ENCODE assay signal across 9 mouse cellular contexts in genomic region chr5:82060679-82061078, GRCm38 (mm10).
DNase-seq lines count a peak whose midpoint lies in the region; ATAC-seq and TF ChIP-seq lines count a peak whose summit lies in the region.
"Had no signal": no experiment of that assay in that cellular context is flagged by ENCODE, and none has a peak within 500 bp of the region (broad histone marks: within the 10 kb centered on the region; RNA-seq: fewer than 3 reads in every experiment).

No protein-coding gene starts in this region.

- no peak for ATAC-seq in intestine, postnatal 0 days
- ATAC-seq in intestine, embryonic 15.5 days: no peak
- ATAC-seq in erythroblast, adult 5-6 weeks (replicated peaks; ENCODE audit: low FRiP score, poor library complexity, severe bottlenecking): no peak
- no peak for ATAC-seq in megakaryocyte progenitor cell, adult 5-6 weeks (replicated peaks; ENCODE audit: poor library complexity)

- no peak overlapping the region for H3K27ac ChIP-seq in intestine, postnatal 0 days (ENCODE audit: low read depth, low read length)
- no peak overlapping the region for H3K27ac ChIP-seq in intestine, embryonic 15.5 days
- H3K27ac ChIP-seq: limb, embryonic 15.5 days had no signal

- no peaks in the 10 kb centered on the region for H3K36me3 ChIP-seq in intestine, postnatal 0 days (ENCODE audit: control insufficient read depth, insufficient read depth)
- H3K36me3 ChIP-seq in intestine, embryonic 15.5 days: no peaks in the 10 kb centered on the region
- H3K36me3 ChIP-seq: limb, embryonic 15.5 days had no signal

- no peaks in the 10 kb centered on the region for H3K27me3 ChIP-seq in intestine, postnatal 0 days (replicated peaks; ENCODE audit: control insufficient read depth, insufficient read depth, low read length)
- no peaks in the 10 kb centered on the region for H3K27me3 ChIP-seq in intestine, embryonic 15.5 days (replicated peaks)
- H3K27me3 ChIP-seq: limb, embryonic 15.5 days had no signal

- TF ChIP-seq CTCF in intestine, postnatal 0 days (IDR thresholded peaks at IDR 0.05; ENCODE audit: low read depth): peak; percentile 56

- 46% methylated on average over 1 of the region's 1 CpGs for WGBS in intestine, postnatal 0 days
- WGBS in intestine, embryonic 15.5 days: 67% methylated on average over 1 of the region's 1 CpGs

- H3K9me3 ChIP-seq in intestine, postnatal 0 days (ENCODE audit: control insufficient read depth): no peaks in the 10 kb centered on the region
- no peaks in the 10 kb centered on the region for H3K9me3 ChIP-seq in intestine, embryonic 15.5 days
- H3K9me3 ChIP-seq: limb, embryonic 15.5 days had no signal

- DNase-seq in right cerebral cortex, adult 18-20 months: peak; percentile 27
- no peak for DNase-seq in right cerebral cortex, postnatal 25 days
- DNase-seq in embryo, embryonic 10.5 days (ENCODE audit: low spot score): peak; percentile 60
- peak; percentile 50 for DNase-seq in retina, embryonic 14.5 days (ENCODE audit: low spot score)

- H3K9ac ChIP-seq in intestine, postnatal 0 days (ENCODE audit: low read depth, low read length): no peak overlapping the region
- no peak overlapping the region for H3K9ac ChIP-seq in intestine, embryonic 15.5 days
- H3K9ac ChIP-seq: limb, embryonic 15.5 days had no signal

- no peak overlapping the region for H3K4me2 ChIP-seq in intestine, postnatal 0 days (replicated peaks; ENCODE audit: low read depth)
- no peak overlapping the region for H3K4me2 ChIP-seq in intestine, embryonic 15.5 days (replicated peaks)
- H3K4me2 ChIP-seq: limb, embryonic 15.5 days had no signal

- H3K4me3 ChIP-seq in intestine, postnatal 0 days (ENCODE audit: low read depth, low read length): no peak overlapping the region
- no peak overlapping the region for H3K4me3 ChIP-seq in intestine, embryonic 15.5 days (replicated peaks)
- H3K4me3 ChIP-seq: limb, embryonic 15.5 days had no signal

- no peaks in the 10 kb centered on the region for H3K4me1 ChIP-seq in intestine, postnatal 0 days (replicated peaks; ENCODE audit: control insufficient read depth, insufficient read depth, low read length)
- no peaks in the 10 kb centered on the region for H3K4me1 ChIP-seq in intestine, embryonic 15.5 days (replicated peaks)
- H3K4me1 ChIP-seq: limb, embryonic 15.5 days had no signal
